Mouse (Mus musculus) R1 (cell line): Measurements from ENCODE around the gene Fgfr2.
A peak's percentile ranks its signal among the peaks of the same experiment; 100 is the strongest.

Source experiments
- DNase-seq: peaks from one replicate; pipeline ENCODE4 v3.0.0-alpha.2; 2018; ENCODE audit warnings: low read depth, low spot score

The Fgfr2 gene

DNA sequence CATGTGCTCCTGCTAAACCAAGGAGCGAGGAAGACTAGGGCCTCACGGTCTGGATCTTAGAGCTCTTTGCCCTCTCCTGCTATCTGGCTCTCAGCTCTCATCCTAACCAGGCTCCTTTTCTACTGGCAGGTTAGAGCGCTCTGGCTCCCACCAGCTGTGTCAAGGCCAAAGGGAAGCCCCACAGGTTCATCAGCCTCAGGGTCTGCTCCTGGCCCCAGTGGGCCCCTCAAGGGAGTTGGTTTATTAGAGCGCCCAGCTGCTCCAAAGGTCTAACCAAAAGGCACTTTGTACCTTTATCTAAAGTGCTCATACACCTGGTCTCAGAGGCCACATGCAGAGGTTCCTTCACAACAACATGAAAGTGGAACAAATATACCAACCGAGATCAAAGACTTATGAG, 366.8 kb downstream of the Fgfr2 start:
- no peak for DNase-seq

DNA sequence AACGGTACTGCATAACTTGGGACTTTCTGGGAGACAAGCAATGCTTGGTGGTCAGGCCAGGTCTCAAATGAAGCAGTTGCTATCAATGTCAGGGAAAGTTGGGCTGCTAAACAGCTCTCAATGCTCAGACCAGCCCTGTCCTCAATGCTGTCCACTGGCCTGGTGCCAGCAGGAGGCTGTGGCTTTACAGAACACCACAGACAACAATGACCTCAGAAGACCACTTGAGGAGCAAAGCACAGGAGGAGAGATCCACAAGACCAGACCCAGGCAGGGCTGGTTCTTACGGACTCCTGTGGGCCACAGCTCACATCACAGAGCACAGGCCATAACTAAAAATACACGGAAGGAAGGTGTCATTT, 368.8 kb downstream of the Fgfr2 start:
- no peak for DNase-seq

DNA sequence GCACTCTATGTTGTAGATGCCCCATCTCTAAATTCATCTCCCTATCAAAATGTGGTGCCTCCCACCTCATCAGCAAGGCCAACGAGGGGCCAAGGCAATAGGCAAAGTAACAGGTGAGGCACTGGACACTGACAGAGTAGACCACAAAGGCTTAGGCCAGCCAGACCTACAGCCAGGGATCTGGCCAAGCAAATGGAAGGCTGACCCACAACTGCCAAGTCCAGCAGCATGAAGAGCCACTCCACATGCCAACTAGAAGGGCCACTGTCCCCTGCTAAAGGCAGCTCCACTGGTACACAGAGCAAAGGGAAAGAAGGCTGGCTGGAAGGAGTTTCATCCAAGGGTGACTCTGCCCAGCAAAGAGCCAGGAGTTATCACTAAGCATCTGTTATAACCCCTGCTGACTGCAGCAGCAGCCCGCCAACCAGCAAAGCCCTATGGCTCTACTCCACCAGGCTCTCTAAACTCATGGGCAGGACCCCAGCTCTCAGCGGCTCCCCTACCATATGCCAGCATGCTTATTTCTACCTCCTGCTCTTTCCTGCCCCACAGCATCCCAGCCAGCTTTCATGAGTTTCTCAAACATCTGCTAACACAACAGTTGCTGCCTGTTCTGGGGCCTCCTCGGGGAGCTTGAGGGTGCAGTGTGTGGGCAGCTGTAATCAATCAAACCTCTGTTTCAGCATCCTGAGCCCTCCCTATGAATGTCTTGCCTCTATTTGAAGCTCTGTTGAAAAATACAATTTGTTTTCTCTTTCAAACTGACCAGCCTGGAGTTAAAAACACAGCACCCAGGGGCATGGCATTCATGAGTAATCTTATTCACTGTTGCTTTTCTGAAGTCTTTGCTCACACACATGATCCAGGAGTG, 369.4 kb downstream of the Fgfr2 start:
- DNase-seq, result no peak

- DNase-seq, result no peak
Measured at GRCm38 (mm10) chr7:132751716-132752115, 371.4 kb downstream of the Fgfr2 start.

DNA sequence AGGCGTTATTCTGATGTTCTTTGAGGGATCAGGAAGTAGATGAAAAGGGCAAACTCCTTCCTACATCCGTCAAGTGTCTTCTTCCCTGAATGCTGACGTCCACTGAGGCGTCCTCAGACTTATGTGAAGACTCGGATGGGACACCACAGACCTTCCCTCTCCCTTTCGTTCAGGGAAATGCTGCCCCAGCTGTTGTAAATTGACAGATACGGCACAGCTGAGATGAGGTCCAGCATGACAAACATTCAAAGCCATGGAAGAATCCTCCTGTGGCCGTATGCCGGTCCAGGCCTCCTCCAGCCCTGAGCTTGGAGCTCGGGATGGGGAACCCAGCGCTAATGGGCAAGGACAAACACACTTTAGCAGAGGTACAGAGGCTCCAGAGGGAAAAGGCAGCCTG, 373.6 kb downstream of the Fgfr2 start:
- DNase-seq, result no peak

DNA sequence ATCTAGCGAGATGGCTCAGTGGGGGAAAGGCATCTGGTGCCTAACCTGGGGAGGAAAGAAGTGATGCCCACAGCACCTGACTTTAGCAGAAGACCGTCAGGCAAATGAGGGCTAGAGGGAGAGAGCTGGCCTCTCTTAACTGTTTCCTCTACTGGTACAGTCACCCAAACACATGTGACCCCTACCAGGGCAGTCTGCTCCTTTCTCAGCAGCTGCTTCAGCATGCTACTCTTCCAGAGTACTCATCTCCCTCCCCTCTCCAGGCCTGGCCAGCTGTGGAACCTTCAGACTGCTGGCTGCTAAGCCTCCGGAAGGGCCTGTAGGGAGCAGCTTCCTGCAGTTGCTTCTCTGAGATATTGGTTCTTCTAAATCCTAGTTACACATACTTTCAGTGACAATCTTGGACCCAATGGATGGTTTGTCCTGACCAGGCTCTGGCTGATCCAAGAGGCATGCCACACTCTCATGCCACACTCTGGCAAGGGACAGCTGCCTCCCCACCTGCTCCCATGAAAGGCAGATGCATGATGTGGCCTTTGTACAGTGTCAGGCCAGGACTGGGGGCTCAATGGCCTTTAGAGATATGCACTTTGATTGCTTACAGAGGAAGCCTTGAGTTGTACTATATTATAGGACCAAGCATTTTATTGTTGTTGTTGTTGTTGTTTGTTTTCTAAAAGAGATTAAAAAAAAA, 374.9 kb downstream of the Fgfr2 start:
- DNase-seq, result no peak

DNA sequence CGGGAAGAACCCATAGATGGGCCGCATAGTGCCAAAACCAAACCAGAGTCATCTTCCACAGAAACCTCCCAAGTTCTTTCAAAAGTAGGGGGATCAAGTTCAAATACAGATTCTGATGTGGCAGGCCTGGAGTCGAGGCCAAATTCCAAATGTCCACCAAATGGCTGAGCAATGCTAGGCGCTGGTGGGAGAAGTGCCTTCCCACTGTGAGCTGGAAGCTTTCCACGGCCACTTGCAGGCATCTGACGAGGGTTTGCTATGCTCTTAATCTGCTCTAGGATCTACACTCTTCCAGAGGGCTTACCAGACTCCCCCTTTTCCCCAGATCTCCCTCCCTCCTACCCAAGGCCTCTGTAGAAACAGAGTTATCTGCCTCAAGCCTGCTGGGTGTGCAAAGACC, 376.1 kb downstream of the Fgfr2 start:
- no peak for DNase-seq

- DNase-seq, result no peak
Measured at GRCm38 (mm10) chr7:132742912-132743311, 380.2 kb downstream of the Fgfr2 start.

DNA sequence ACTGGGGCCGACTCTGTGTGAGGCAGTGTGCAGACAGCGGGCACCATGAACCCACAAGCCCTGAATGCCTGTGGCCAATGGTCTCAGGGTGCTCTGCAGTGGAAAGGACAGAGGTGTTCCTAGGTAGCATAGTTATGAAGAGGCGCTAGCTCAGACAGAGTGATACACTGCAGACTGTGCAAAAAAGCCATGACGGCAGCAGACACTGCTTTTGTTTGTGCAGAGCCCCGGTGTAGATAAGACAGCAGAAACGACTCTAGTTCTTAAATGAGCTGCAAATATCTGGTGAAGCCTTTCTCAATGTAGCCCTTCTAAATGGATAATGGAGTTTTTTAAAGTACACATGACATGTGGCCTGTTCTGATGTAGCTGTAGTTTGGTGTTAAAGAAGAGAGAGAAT, 383.3 kb downstream of the Fgfr2 start:
- DNase-seq, result no peak

- DNase-seq, result no peak
Measured at GRCm38 (mm10) chr7:132738844-132739243, 384.3 kb downstream of the Fgfr2 start.

- DNase-seq, result peak; percentile 93
Measured at GRCm38 (mm10) chr7:132736099-132736862, 386.9 kb downstream of the Fgfr2 start.

GRCm38 (mm10) chr7:132735145-132735544, 388.0 kb downstream of the Fgfr2 start:
- DNase-seq, result peak; percentile 97

DNA sequence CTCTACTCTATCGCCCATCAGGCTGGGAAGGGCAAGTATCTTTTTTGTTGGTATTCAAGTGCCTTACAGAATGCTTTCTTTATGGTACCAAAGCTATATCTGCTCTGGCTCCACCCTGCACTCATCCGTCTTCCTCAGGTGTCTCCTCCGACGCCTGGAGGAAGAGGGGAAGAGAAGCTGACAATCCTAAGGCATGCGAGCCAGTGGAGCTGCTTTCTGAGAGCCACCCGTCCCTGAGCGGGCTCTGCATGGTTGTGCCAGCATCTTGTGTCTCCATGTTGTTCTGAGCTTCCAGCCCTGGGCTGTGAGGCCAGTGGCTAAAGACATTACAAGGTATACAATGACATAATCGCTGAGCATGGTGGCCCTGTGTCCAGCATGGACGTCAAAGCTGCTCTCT, 388.9 kb downstream of the Fgfr2 start:
- no peak for DNase-seq

DNA sequence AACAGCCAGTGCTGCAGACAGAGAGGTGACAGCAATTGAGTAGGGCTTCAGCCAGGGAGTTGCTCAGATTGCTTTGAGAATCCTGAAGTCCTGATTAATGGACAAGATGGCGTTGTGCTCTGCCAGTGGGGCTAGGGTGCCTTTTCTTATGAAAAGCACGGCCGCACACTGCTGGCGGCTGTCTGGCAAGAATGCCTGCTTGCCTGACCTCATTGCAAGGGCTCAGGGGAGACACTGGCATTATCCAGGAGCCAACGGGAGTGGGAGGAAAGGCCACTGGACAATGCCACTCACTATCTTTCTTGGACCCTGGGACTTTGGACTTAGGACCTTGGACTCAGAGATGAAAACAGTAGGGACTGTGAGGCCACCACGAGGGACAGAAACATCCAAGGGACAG, 389.6 kb downstream of the Fgfr2 start:
- no peak for DNase-seq

DNA sequence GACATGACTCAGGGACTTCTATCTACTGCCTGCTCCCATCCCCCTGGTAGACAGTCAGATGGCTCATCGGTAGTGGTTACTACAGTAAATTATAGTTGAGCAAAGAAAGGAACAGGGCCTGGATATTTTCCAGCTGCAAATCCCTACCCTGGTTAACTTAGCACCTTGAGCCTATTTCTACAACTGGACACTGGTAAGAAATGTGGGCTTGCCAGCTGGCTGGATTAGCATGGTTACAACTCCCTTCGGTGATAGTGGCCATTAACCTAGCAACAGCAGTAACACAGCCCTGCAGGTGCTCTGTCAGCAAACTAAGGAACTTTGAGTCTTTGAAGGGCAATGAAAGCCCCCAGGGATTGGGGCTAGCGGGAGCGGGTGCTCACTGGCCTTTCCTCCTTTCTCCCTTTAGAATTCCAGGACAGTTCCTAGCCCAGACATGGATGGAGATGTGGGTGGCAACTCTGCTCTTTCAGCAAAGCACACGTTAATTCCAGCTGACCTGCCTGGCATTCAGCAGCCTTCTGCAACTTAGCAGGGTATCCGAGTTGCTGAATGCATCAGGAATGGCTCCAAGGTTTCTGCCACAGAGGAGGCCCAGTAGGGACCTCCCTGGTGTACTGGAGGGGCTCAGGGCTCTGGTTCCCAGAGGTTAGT, 390.9 kb downstream of the Fgfr2 start:
- DNase-seq, result no peak

GRCm38 (mm10) chr7:132731558-132731957, 391.6 kb downstream of the Fgfr2 start:
- DNase-seq, result no peak

DNA sequence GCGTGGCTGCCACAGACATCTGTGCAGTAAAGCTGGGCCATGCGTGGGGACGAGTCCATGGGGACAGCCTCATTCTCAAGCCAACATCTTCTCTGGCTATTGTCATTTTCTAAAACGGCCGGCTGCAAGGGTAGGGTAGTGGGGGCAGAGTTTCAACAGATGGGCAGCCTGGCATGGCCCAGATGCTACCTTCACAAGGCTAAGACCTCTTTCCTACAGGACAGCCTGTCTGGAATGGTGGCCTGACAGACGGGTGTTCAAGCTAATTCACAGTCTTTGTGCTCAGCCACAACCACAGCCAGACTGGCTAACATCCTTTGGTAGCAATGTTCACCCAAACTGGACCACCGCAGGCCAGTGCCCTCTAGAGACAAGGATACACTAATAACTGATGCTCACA, 392.6 kb downstream of the Fgfr2 start:
- DNase-seq, result no peak

- DNase-seq, result no peak
Measured at GRCm38 (mm10) chr7:132729093-132729831, 393.9 kb downstream of the Fgfr2 start.

GRCm38 (mm10) chr7:132726106-132726861, 396.9 kb downstream of the Fgfr2 start:
- no peak for DNase-seq

GRCm38 (mm10) chr7:132724501-132725062, 398.6 kb downstream of the Fgfr2 start:
- no peak for DNase-seq
